Mouse (Mus musculus): ENCODE data around the gene Ryr2. TPM values are rescaled to one million over a fixed set of nuclear protein-coding genes. Genes with fewer than 3 reads are reported as not detected.

Gene Ryr2
- polyA plus RNA-seq, 1 experiment from 2014 or later, result 4.4 TPM

DNA sequence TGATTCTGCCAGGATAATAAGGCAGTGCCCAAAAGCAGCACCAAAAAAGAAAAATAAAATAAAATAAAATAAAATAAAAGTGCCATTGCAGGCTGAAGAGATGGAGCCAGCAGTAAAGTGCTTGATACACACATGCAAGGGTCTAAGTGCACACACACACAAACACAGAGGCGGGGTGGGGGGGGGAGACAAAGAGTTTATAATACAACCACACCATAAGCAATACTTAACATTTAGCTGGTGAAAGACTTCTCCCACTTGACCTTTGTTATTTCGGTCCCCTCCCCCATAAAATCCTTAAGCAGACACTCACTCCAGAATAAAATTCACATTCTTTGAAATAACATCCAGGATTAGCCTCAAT, 22.7 kb downstream of the Ryr2 start:
- Histone ChIP-seq H3K36me3 (replicated peaks) (no peaks in the 10 kb centered on the region), H3K4me2 (no peak overlapping the region), H3K4me3 (no peak overlapping the region), H3K27me3 (replicated peaks) (no peaks in the 10 kb centered on the region), H3K4me1 (no peaks in the 10 kb centered on the region), H3K27ac (no peak overlapping the region), H3K9me3 (no peaks in the 10 kb centered on the region), H3K9ac (no peak overlapping the region)
- 79% methylated on average over 2 of the region's 2 CpGs for WGBS
- 0 out of 2 replicates have a peak, but pooled peaks have one; percentile 51 for ATAC-seq (replicated peaks)

DNA sequence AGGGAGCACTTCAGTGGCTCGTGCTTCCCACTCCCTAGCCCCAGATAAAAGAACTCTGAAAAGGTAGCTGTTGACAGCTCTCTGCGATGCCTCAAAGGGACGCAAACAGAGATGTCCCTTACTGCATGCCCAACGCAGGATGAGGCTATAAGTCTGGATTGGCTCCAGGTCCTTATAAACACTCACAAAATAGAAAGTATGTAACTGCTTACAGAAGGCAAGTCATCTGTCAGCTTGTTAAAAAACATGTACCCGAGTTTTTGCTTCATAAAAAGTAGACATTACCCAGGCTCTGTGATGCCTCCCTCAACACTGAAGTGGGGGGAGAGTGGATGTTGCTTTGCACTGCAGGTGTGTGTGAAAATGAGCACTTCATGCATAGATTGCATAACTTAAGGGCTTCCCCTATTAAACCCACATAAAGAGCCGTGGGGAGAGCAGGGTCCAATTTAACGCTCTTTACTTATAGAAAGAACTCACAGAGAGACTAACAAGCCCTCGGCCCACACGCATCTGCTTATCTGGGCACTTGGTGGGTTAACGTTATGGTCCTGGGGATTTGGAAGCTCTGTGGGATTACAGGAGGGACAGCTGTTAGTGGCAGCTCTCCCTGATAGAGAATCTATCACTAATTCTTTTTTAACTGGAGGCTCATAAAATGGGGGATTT, 23.2 kb downstream of the Ryr2 start:
- Histone ChIP-seq H3K9ac (no peak overlapping the region), H3K4me3 (no peak overlapping the region), H3K4me2 (no peak overlapping the region), H3K27me3 (replicated peaks) (no peaks in the 10 kb centered on the region), H3K9me3 (no peaks in the 10 kb centered on the region), H3K4me1 (no peaks in the 10 kb centered on the region), H3K36me3 (replicated peaks) (no peaks in the 10 kb centered on the region), H3K27ac (no peak overlapping the region)
- WGBS, result 28% methylated on average over 10 of the region's 10 CpGs
- peak; percentile 56 for ATAC-seq (replicated peaks)

DNA sequence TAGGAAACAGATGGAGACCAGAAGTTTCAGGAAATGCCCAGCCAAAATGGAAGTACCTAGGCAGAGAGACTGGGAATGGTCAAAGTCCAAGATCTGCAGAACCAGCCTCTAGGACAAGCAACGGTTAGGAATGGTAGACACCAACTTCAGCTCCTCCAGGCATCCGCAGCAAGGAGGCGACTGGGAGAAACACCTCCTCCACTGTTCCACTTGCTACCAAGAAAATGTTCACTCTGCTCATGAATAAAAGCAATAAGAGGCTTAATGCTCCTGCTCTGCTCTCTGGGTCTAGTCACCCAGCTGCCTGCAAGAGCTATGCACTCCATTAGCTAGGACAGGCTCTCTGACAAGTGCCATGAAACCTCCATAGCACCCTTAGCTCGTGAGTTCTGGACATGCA, 26.2 kb downstream of the Ryr2 start:
- no peaks in the 10 kb centered on the region for H3K27me3 ChIP-seq (replicated peaks)
- H3K4me3 ChIP-seq, result no peak overlapping the region
- 76% methylated on average over 4 of the region's 4 CpGs for WGBS
- H3K4me1 ChIP-seq, result no peaks in the 10 kb centered on the region
- H3K9me3 ChIP-seq, result no peaks in the 10 kb centered on the region
- H3K36me3 ChIP-seq (replicated peaks), result no peaks in the 10 kb centered on the region
- no peak overlapping the region for H3K9ac ChIP-seq
- no peak overlapping the region for H3K27ac ChIP-seq
- no peak overlapping the region for H3K4me2 ChIP-seq
- ATAC-seq (replicated peaks), result no peak

DNA sequence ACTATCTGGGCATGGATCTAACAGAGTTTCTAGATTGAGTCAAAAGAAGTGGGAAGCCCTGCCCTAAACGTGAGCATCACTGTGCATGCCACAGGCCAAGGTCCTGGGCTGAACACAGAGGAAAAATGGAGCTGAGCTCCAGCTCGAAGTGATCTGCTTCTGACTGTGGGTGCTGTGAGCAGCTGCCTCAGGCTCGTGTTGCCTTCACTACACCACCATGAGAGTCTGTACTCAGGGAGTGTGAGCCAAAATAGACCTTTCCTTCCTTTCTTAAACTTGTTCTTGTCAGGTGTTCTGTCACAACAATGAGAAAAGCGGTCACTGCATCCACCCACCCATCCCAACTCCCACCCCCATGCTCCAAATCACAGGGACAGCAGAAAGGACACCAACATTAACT, 27.2 kb downstream of the Ryr2 start:
- Histone ChIP-seq H3K27ac (no peak overlapping the region), H3K9me3 (no peaks in the 10 kb centered on the region), H3K9ac (no peak overlapping the region), H3K4me2 (no peak overlapping the region), H3K4me1 (no peaks in the 10 kb centered on the region), H3K27me3 (replicated peaks) (no peaks in the 10 kb centered on the region), H3K36me3 (replicated peaks) (no peaks in the 10 kb centered on the region), H3K4me3 (no peak overlapping the region)
- no peak for ATAC-seq (replicated peaks)
- 83% methylated on average over 4 of the region's 4 CpGs for WGBS

DNA sequence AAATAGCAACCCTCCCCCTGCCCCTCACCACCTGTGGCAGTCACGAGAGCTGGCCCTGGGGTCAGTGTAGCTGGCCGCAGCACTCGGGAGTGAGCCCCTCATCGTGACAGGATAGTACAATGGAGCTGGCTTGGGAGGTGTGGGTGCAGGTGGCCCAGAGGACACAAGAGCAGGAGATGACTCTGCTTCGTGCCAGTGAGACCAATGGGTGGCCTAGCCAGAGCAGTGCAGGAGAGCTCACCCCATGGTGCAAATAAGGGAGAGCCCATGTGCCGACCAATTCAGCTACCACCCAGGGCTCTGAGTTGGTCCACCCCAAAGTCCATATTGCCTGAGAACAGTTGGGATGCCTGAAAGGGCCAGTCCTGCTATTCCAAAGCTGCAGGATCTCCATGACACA, 31.8 kb downstream of the Ryr2 start:
- Histone ChIP-seq H3K36me3 (replicated peaks) (no peaks in the 10 kb centered on the region), H3K4me3 (no peak overlapping the region), H3K27ac (no peak overlapping the region), H3K9ac (no peak overlapping the region), H3K27me3 (replicated peaks) (no peaks in the 10 kb centered on the region), H3K9me3 (no peaks in the 10 kb centered on the region), H3K4me2 (no peak overlapping the region), H3K4me1 (peaks cover 12% of the 10 kb centered on the region)
- 82% methylated on average over 6 of the region's 6 CpGs for WGBS
- ATAC-seq (replicated peaks), result no peak

DNA sequence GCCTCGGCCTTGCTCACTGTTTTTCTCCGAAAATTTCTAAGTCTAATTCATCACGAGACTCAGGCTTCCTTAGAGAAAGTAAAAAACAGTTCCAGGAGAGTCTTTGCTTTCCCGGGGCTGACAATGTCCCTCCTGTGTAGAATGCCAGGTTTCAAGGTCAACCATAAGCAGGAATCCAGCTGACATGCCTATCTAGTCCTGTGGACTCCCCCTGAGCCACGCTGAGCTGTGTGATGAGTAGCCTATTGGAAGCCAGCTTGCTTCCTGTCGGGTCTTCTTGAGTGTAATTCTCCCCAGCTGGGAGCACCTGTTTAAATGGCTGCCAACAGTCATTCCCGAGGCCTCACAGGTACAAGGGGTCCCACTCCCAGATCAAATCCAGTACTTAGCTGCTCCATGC, 34.2 kb downstream of the Ryr2 start:
- Histone ChIP-seq H3K9me3 (no peaks in the 10 kb centered on the region), H3K27me3 (replicated peaks) (no peaks in the 10 kb centered on the region), H3K36me3 (replicated peaks) (no peaks in the 10 kb centered on the region), H3K9ac (no peak overlapping the region), H3K27ac (no peak overlapping the region), H3K4me2 (no peak overlapping the region), H3K4me1 (peaks cover 12% of the 10 kb centered on the region), H3K4me3 (no peak overlapping the region)
- 55% methylated on average over 7 of the region's 7 CpGs for WGBS
- peak; percentile 48 for ATAC-seq (replicated peaks)

DNA sequence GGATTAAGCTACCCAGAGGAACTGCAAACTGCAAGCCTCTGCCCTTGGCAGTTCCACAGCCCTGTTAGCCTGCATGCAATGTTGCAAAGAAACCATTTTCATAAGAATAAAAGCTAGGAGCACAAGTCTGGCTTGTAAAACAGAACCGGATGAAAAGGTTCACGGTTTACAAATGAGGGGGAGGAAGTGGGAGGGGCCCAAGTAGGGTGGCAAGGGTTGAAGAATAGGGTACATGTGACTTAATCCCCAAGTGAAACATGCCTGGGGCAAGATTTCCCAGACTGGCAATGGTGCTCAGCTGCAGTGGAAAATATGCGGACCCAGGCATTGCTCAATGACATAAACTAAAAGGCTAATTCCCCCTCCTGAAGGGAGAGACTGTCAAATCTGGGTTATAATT, 34.6 kb downstream of the Ryr2 start:
- no peak overlapping the region for H3K4me3 ChIP-seq
- peak; percentile 41 for ATAC-seq (replicated peaks)
- H3K4me1 ChIP-seq, result peaks cover 12% of the 10 kb centered on the region
- H3K9ac ChIP-seq, result no peak overlapping the region
- H3K4me2 ChIP-seq, result no peak overlapping the region
- no peaks in the 10 kb centered on the region for H3K27me3 ChIP-seq (replicated peaks)
- no peaks in the 10 kb centered on the region for H3K9me3 ChIP-seq
- no peaks in the 10 kb centered on the region for H3K36me3 ChIP-seq (replicated peaks)
- no peak overlapping the region for H3K27ac ChIP-seq
- WGBS, result 23% methylated on average over 3 of the region's 3 CpGs

DNA sequence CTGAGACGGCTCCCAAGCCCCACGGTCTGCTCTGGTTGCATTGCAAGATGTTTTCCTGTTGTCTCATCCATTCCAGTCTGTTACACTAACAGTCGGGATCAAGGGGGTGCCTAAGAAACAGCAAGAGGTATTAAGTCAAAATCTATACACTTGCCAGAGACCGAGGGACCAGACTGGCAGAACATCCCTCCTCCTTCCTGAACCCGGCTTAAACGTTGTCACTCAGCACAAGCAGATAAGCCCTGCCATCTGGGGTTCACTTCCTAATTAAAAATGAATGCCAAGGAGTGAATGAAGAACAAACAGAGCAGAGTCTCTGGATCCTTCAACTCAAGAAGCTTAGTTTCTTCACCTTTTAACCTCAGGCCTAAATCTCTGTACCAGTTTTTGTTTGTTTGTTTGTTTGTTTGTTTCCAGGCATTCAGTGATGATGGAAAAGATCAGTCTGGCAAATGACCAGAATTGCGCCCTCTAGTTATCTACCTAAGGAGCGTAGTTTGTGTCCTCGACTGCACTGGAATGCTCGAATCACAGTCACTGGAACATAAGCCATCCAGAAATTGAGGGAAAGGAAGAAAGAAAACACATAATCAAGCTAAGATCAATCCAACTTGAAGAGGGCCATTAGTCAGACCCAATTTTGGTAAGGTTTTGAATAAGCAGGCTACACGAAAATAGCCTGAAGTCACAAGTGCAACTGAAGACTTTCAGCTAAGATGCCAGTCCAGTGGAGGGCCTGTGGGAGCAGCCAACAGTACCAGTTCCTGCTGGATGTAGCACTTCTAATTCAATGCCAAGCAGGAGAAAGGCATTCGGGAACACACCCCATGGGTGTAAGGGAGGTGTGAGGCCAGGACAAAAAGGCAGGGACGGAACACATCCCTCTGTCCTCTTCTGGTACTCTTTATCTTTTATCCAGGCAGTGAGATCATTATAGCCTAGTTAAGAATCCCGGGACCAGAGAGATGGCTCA, 36.3 kb downstream of the Ryr2 start:
- WGBS, result 75% methylated on average over 14 of the region's 14 CpGs
- no peak for ATAC-seq (replicated peaks)
- Histone ChIP-seq H3K4me2 (no peak overlapping the region), H3K36me3 (replicated peaks) (no peaks in the 10 kb centered on the region), H3K27me3 (replicated peaks) (no peaks in the 10 kb centered on the region), H3K4me1 (peaks cover 12% of the 10 kb centered on the region), H3K4me3 (no peak overlapping the region), H3K27ac (no peak overlapping the region), H3K9me3 (no peaks in the 10 kb centered on the region), H3K9ac (no peak overlapping the region)

DNA sequence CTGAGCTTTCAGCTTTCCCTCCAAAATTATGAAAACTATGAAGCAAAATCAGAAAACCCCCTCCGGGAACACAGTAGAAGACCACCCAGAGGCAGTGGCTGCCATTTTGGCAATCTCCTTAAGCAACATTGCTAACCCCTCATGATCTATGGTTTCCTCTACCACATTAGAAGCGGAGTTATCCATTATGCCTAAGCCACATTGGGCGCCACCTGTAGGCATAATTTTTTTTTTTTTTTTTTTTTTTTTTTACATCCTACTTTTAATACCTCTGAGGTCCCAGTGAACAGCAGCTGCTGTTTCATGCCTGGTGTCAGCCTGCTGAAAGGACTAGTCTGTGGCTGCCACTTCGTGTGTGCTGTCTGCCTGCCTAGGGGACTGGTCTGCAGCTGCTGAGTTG, 42.2 kb downstream of the Ryr2 start:
- WGBS, result 82% methylated on average over 4 of the region's 4 CpGs
- H3K27me3 ChIP-seq (replicated peaks), result no peaks in the 10 kb centered on the region
- H3K36me3 ChIP-seq (replicated peaks), result no peaks in the 10 kb centered on the region
- H3K4me1 ChIP-seq, result no peaks in the 10 kb centered on the region
- no peak overlapping the region for H3K9ac ChIP-seq
- no peaks in the 10 kb centered on the region for H3K9me3 ChIP-seq
- H3K4me2 ChIP-seq, result no peak overlapping the region
- H3K27ac ChIP-seq, result no peak overlapping the region
- no peak for ATAC-seq (replicated peaks)
- no peak overlapping the region for H3K4me3 ChIP-seq

DNA sequence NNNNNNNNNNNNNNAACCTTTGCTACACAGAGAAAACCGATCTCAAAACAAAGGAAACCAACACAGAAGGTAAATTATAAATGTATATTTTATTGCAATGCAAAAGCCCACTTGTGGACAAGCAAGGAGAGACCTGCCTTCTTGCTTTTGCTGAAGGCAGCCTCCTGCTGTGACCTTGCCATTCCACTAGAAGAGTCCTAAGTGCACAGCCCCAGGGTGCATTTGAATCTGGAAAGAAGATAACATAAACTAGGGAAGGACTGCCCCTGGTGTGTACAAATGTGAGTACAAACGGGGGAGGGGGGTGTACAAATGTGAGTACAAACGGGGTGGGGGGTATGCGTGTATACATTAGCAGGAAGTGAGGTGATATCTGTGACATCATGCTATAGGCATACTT, 43.2 kb downstream of the Ryr2 start:
- H3K9me3 ChIP-seq, result no peaks in the 10 kb centered on the region
- no peaks in the 10 kb centered on the region for H3K4me1 ChIP-seq
- no peak overlapping the region for H3K9ac ChIP-seq
- no peak for ATAC-seq (replicated peaks)
- no peak overlapping the region for H3K27ac ChIP-seq
- no peaks in the 10 kb centered on the region for H3K36me3 ChIP-seq (replicated peaks)
- 77% methylated on average over 4 of the region's 4 CpGs for WGBS
- H3K4me3 ChIP-seq, result no peak overlapping the region
- no peaks in the 10 kb centered on the region for H3K27me3 ChIP-seq (replicated peaks)
- no peak overlapping the region for H3K4me2 ChIP-seq

DNA sequence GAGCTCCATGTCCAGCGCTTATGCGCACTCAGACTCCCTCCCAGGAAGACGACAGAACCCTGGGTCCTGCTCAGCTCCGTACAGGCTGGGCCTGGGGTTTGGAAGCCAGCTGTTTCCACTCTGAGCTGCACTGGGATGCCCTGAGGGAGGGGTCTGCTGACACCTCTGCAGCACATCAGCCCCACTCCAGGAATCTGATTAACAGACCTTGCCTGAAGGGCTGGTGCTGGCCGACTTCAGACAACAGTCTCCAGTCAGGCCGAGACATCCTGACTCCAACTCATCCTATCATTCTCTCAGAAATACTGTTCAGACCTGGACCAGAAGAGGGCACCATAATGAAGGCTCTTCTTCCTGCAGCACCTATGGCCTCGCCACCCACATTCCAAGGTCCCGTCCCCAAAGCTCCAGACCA, 49.4 kb downstream of the Ryr2 start:
- peak; percentile 51; the same call in 1 of the 2 replicates for ATAC-seq (replicated peaks)
- Histone ChIP-seq H3K27me3 (replicated peaks) (no peaks in the 10 kb centered on the region), H3K9me3 (no peaks in the 10 kb centered on the region), H3K4me1 (no peaks in the 10 kb centered on the region), H3K4me2 (no peak overlapping the region), H3K36me3 (replicated peaks) (no peaks in the 10 kb centered on the region), H3K9ac (no peak overlapping the region), H3K4me3 (no peak overlapping the region), H3K27ac (no peak overlapping the region)
- 72% methylated on average over 8 of the region's 8 CpGs for WGBS

DNA sequence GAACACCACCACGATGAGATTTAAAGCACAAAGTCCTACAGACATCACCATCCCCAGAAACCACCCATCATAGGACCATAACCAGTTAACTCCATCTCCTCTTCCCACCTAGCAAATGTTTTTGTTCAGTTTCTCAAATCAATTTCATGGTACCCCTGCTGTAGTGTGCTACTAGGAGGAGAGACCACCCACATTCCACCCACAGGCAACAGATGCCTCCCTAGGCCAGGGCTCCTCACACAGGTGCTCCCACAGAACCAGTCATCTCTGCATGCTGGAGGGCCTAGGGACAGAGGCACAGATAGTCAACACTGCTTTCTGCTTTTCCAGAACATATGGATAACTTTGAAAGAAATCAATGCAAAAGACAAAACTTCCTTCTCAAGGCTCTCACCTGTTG, 50.8 kb downstream of the Ryr2 start:
- Histone ChIP-seq H3K4me3 (no peak overlapping the region), H3K9me3 (no peaks in the 10 kb centered on the region), H3K27me3 (replicated peaks) (no peaks in the 10 kb centered on the region), H3K27ac (no peak overlapping the region), H3K4me2 (no peak overlapping the region), H3K4me1 (no peaks in the 10 kb centered on the region), H3K36me3 (replicated peaks) (no peaks in the 10 kb centered on the region), H3K9ac (no peak overlapping the region)
- WGBS, result 81% methylated on average over 1 of the region's 1 CpGs
- no peak for ATAC-seq (replicated peaks)

DNA sequence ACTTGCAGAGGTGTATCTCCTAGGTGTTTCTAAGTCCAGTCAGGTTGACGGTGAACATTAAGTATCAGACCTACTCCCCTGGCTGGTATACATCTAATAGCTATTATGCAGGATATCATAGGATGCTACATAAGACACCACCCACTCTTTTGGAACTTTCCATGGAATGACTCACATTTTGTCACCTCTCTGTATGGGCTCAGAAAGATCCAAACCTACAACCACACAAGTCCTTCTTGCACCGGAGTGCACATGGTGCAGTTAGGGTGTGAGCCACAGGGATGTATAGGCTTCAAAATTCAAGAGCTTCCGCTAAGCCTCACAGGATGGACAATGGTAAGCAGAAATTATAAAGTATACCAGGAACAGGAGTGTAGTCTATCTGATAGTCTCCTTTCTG, 52.8 kb downstream of the Ryr2 start:
- Histone ChIP-seq H3K36me3 (replicated peaks) (no peaks in the 10 kb centered on the region), H3K27ac (no peak overlapping the region), H3K4me1 (no peaks in the 10 kb centered on the region), H3K9ac (no peak overlapping the region), H3K4me3 (no peak overlapping the region), H3K9me3 (no peaks in the 10 kb centered on the region), H3K27me3 (replicated peaks) (no peaks in the 10 kb centered on the region), H3K4me2 (no peak overlapping the region)
- ATAC-seq (replicated peaks), result no peak
- WGBS, result 96% methylated on average over 3 of the region's 3 CpGs
